Mouse (Mus musculus) CH12.LX (cell line): Measurements from ENCODE around the gene Nod1.

Source experiments
- MEF2A ChIP-seq: IDR thresholded peaks from 2 replicates; pipeline ENCODE4 v1.6.1; 2014; ENCODE audit warnings: low read depth, mild to moderate bottlenecking, inconsistent platforms, low read length, improper control_type of control experiment, borderline replicate concordance
- ZKSCAN1 ChIP-seq: IDR thresholded peaks from 2 replicates; pipeline ENCODE4 v1.6.1; 2012; ENCODE audit warnings: low read depth, inconsistent platforms, low read length, improper control_type of control experiment, borderline replicate concordance

- no peak for TF ChIP-seq MEF2A
- no peak for TF ChIP-seq ZKSCAN1
Measured at GRCm38 (mm10) chr6:54992141-54992540, 19.7 kb upstream of the Nod1 start.
